Mouse (Mus musculus) heart, adult 2 months (tissue): ENCODE results near the gene Slc44a1.

ENCODE experiments used
- EP300 ChIP-seq: fragments of 200-500 bp; IDR thresholded peaks from 2 replicates; pipeline ENCODE4 v1.6.1; 2011; ENCODE audit warnings: low read depth, low read length, control low read depth; ENCODE audit not compliant: insufficient read depth
- POLR2A ChIP-seq: fragments of 200-500 bp; IDR thresholded peaks from 2 replicates; pipeline ENCODE4 v1.6.1; 2011; ENCODE audit warnings: mild to moderate bottlenecking, low read depth, low read length, control low read depth; ENCODE audit not compliant: insufficient read depth

- no peak for TF ChIP-seq POLR2A
- TF ChIP-seq EP300 = no peak
Measured at GRCm38 (mm10) chr4:53490371-53490770, 50.2 kb downstream of the Slc44a1 start.
